Mouse (Mus musculus): ENCODE measurements around the gene Lrit2.

- no peak for TF ChIP-seq CHD2 (IDR thresholded peaks at IDR 0.05; ENCODE audit: low read depth, low read length)
- no peak for TF ChIP-seq ZC3H11A (IDR thresholded peaks at IDR 0.05; ENCODE audit: borderline replicate concordance, low read depth, low read length)
- TF ChIP-seq HCFC1 (IDR thresholded peaks at IDR 0.05; ENCODE audit: borderline replicate concordance, insufficient read depth, low read length), result no peak
- TF ChIP-seq MAFK (IDR thresholded peaks at IDR 0.05; ENCODE audit: insufficient read depth, low read depth, low read length), result no peak
- no peak for TF ChIP-seq ZNF384 (IDR thresholded peaks at IDR 0.05; ENCODE audit: low read depth, low read length)
Measured at GRCm38 (mm10) chr14:37080724-37081123, 13.0 kb downstream of the Lrit2 start.

Measured in ES-E14 (cell line).